Mouse (Mus musculus) intestine, embryonic 14.5 days (tissue): ENCODE results near the gene Dpp6. TPM values are rescaled to one million over a fixed set of nuclear protein-coding genes. Genes with fewer than 3 reads are reported as not detected.

Experiments
- ATAC-seq: fragments of 200-750 bp; cut with Nextera tagmentation; replicated peaks from 2 replicates; pipeline ENCODE4 v1.8.0; 2017; ENCODE audit warnings: low read depth, moderate number of reproducible peaks, moderate TSS enrichment, moderate library complexity; ENCODE audit not compliant: low FRiP score, low TSS enrichment
- DNase-seq: peaks from one replicate; pipeline ENCODE4 v3.0.0-alpha.2; 2018; ENCODE audit warnings: low spot score
- H3K27ac ChIP-seq: fragments of 300-500 bp; sonication (generic); 2 replicates; pipeline ENCODE4 v1.5.1; 2014; ENCODE audit warnings: low read depth, mild to moderate bottlenecking, control low read depth
- H3K27me3 ChIP-seq: fragments of 300-500 bp; sonication (generic); replicated peaks from 2 replicates; pipeline ENCODE4 v1.6.1; 2014; ENCODE audit warnings: low read length, control low read depth; ENCODE audit not compliant: control insufficient read depth, insufficient read depth
- H3K36me3 ChIP-seq: fragments of 300-500 bp; sonication (generic); 2 replicates; pipeline ENCODE4 v1.6.1; 2014; ENCODE audit warnings: low read length, control low read depth; ENCODE audit not compliant: control insufficient read depth, insufficient read depth
- H3K4me1 ChIP-seq: fragments of 300-500 bp; sonication (generic); replicated peaks from 2 replicates; pipeline ENCODE4 v1.6.1; 2014; ENCODE audit warnings: low read length, control low read depth, mixed read lengths; ENCODE audit not compliant: control insufficient read depth, insufficient read depth
- H3K4me2 ChIP-seq: fragments of 300-500 bp; sonication (generic); 2 replicates; pipeline ENCODE4 v1.6.1; 2014; ENCODE audit warnings: low read length
- H3K4me3 ChIP-seq: fragments of 300-500 bp; sonication (generic); 2 replicates; pipeline ENCODE4 v1.5.1; 2014; ENCODE audit warnings: low read depth, low read length, control low read depth, mixed read lengths
- H3K9ac ChIP-seq: fragments of 300-500 bp; sonication (generic); 2 replicates; pipeline ENCODE4 v1.6.1; 2014; ENCODE audit warnings: mild to moderate bottlenecking, low read length
- H3K9me3 ChIP-seq: fragments of 300-500 bp; sonication (generic); 2 replicates; pipeline ENCODE4 v1.6.1; 2016; ENCODE audit warnings: low read length, control low read depth; ENCODE audit not compliant: control insufficient read depth
- WGBS: fragments of 180-500 bp; shearing (Covaris S2); extraction: QIAGEN DNeasy Blood & Tissue Kit; methylation state at CpG from one replicate; pipeline ENCODE4 v1.1.7; 2014; 5-methylcytosine and 5-hydroxymethylcytosine counted together
- polyA plus RNA-seq: library from polyadenylated mRNA; unstranded; fragments of >200 nt; fragmentation: Nextera tagmentation; extraction: Ambion mirVana; gene quantifications from 2 replicates; pipeline ENCODE4 v1.2.1, GENCODE M21; 2014

Dpp6 gene
- polyA plus RNA-seq, 1 experiment from 2014 or later, result 2.0 TPM

DNA sequence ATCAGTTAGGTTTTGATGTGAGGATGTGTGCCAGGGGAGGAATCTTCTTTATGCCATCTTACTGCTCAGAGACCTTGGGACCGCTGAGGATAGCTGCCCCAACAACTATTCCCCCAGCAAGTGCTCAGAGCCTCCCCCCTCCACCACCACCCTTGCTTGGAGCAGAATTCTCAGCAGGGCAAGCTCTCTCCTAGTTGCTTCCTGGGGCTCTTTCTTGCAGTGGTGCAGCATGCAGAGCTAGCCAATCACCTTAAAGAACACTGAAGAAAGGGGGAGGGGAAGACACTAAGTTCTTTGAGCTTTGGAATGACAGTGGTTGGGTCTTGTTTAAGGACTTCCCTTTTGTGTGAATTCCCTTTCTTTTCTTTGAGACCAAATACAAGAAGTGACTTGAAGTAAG, 168.1 kb downstream of the Dpp6 start:
- ATAC-seq, result no peak
- H3K36me3 ChIP-seq, result no peaks in the 10 kb centered on the region
- H3K9ac ChIP-seq, result no peak overlapping the region
- no peaks in the 10 kb centered on the region for H3K27me3 ChIP-seq
- H3K4me1 ChIP-seq, result no peaks in the 10 kb centered on the region
- no peak overlapping the region for H3K27ac ChIP-seq
- 17% methylated on average over 1 of the region's 1 CpGs for WGBS
- no peak overlapping the region for H3K4me2 ChIP-seq
- H3K4me3 ChIP-seq, result no peak overlapping the region
- H3K9me3 ChIP-seq, result no peaks in the 10 kb centered on the region
- DNase-seq, result no peak

DNA sequence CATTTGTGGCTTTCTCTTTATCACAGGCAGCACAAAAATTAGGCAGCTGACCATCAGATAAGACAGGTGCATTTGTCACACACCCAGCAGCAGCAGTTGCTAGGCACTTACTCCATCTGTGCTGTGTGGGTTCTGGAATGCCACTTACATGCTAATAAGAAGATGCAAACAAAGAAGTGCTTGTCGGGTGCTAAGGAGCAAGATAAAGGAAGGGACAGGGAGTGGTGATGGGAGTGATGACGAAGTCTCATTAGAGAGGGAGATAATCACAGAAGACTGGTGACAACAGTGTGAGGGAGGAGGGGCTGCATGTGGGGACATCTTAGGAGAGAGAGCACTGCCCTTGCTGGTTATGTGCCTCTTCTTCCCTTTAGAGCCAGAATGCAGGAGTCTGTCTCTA, 174.6 kb downstream of the Dpp6 start:
- 21% methylated on average over 2 of the region's 2 CpGs for WGBS
- H3K4me1 ChIP-seq, result no peaks in the 10 kb centered on the region
- no peak overlapping the region for H3K27ac ChIP-seq
- no peak overlapping the region for H3K4me3 ChIP-seq
- no peaks in the 10 kb centered on the region for H3K9me3 ChIP-seq
- no peaks in the 10 kb centered on the region for H3K27me3 ChIP-seq
- H3K9ac ChIP-seq, result no peak overlapping the region
- no peak overlapping the region for H3K4me2 ChIP-seq
- no peaks in the 10 kb centered on the region for H3K36me3 ChIP-seq
- DNase-seq (no peak), ATAC-seq (no peak)

DNA sequence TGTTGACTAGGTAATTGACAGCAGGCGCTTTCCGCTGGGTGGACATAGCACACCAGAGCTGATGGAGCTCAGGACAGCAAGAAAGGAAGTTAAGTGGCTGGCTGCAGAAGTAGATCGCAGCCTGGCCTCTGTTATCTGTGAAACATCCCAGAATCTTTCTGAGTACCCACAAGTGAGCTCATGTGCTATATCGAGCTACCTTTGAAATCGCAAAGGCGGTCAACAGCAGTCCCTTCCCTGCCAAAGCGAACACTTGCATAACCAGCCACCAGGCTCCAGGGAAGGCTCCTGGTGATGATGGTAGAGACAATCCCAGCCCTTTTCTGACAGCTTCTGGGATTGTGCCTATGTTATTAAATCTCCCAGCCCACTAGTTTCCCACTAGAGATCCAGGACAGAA, 186.5 kb downstream of the Dpp6 start:
- H3K27ac ChIP-seq, result no peak overlapping the region
- 91% methylated on average over 7 of the region's 7 CpGs for WGBS
- H3K4me1 ChIP-seq, result no peaks in the 10 kb centered on the region

DNA sequence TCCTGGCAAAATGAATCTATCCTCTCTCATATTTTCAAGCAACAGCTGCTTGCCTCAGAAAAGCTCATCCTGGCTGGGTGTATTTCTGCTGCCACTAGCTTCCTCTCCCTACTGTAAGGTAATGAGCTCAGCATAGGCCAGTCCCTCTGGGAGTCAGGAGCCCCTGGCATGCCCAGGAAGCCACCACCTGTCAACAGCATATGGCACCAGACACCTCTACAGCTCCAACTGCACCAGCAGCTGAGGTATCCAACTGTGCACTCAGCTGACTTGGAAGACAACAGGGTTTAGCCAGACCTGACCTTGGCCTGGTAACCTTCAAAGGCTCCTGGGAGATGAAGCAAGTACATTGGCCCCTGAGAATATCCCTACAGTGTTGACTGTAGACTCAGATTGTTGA, 192.2 kb downstream of the Dpp6 start:
- Histone ChIP-seq H3K27me3 (no peaks in the 10 kb centered on the region), H3K9me3 (no peaks in the 10 kb centered on the region), H3K4me1 (no peaks in the 10 kb centered on the region), H3K36me3 (no peaks in the 10 kb centered on the region), H3K27ac (no peak overlapping the region), H3K4me2 (no peak overlapping the region), H3K4me3 (no peak overlapping the region), H3K9ac (no peak overlapping the region)
- no peak for ATAC-seq
- DNase-seq, result no peak

More for the DNA sequence above, 186.5 kb downstream of the Dpp6 start:
- Histone ChIP-seq H3K9ac (no peak overlapping the region), H3K4me2 (no peak overlapping the region), H3K27me3 (no peaks in the 10 kb centered on the region), H3K9me3 (no peaks in the 10 kb centered on the region), H3K4me3 (no peak overlapping the region), H3K36me3 (no peaks in the 10 kb centered on the region)
- ATAC-seq (no peak), DNase-seq (no peak)

DNA sequence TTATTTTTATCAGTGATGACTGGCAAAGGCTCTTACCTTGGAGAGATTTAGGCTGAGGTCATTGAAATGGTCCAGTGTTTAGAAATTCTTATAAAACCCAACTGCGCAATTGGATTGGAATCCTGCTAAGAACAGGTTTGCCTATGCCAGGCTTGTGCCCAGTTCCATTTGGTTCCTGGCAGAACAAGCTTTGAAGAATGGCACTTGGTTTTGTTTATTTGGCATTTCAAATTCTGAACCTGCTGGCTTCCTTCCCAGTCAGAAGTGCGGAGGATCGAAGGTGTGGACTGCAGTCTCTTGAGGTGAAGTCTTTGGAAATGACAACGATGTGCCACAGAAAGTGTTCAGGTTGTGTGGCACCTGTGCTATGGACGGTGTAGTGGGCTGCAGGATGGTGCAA, 193.6 kb downstream of the Dpp6 start:
- Histone ChIP-seq H3K27ac (no peak overlapping the region), H3K4me2 (no peak overlapping the region), H3K4me1 (no peaks in the 10 kb centered on the region), H3K27me3 (no peaks in the 10 kb centered on the region), H3K9ac (no peak overlapping the region), H3K9me3 (no peaks in the 10 kb centered on the region), H3K4me3 (no peak overlapping the region), H3K36me3 (no peaks in the 10 kb centered on the region)
- WGBS, result 87% methylated on average over 5 of the region's 5 CpGs
- ATAC-seq (no peak), DNase-seq (no peak)

DNA sequence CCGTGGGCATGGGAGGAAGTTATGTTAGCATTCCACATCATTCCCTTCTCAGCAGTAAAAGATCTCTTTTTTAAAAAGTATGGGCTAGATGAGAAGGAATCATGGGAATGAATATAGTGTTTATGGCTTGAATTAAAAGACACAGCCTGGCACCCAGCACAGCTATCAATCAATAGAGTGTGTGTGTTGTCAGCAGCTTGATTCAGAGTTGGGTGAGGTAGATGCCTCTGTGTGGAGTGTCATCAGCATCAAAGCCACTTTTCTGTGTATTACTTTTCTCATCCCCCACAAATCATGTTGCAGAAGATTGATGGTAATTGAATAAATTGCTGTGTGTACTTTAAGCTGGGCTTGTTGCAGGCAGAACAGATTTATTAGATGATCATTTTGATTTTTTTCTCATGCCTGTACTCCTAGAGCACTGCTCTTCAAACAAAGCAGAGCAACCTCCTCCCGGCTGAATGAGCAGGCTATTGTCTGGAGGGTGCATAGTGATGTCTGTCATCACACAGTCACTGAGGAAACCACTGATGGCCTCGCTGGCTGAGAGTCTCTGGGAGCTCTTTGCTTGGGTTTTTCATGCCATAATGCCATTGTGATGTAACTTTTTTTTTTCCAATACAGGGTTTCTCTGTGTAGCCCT, 201.4 kb downstream of the Dpp6 start:
- Histone ChIP-seq H3K4me2 (no peak overlapping the region), H3K27me3 (no peaks in the 10 kb centered on the region), H3K9ac (no peak overlapping the region), H3K4me3 (no peak overlapping the region), H3K4me1 (no peaks in the 10 kb centered on the region), H3K27ac (no peak overlapping the region), H3K36me3 (no peaks in the 10 kb centered on the region), H3K9me3 (no peaks in the 10 kb centered on the region)
- WGBS, result 66% methylated on average over 3 of the region's 3 CpGs
- DNase-seq (no peak), ATAC-seq (no peak)

DNA sequence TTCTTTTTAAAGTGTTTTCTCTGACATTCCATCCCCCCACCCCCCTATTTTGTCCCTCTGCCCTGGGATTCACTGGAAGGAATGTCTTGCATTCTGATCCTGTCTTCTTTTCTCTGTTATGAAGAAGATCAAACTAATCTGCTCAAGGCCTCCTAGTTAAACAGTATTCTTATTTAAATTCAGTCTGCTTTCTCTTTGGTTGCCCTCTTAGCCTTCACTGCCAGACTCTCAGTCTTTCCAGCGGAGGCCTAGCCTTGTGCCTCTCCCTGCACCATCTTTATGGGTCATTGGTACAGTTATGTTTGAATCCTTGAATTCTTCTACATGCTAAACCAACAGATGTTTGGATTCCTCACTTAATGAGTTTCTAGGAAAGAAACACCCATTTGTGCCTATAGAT, 211.6 kb downstream of the Dpp6 start:
- Histone ChIP-seq H3K4me2 (no peak overlapping the region), H3K36me3 (no peaks in the 10 kb centered on the region), H3K4me1 (no peaks in the 10 kb centered on the region), H3K27me3 (no peaks in the 10 kb centered on the region), H3K9ac (no peak overlapping the region), H3K27ac (no peak overlapping the region), H3K4me3 (no peak overlapping the region), H3K9me3 (no peaks in the 10 kb centered on the region)
- 71% methylated on average over 1 of the region's 1 CpGs for WGBS
- ATAC-seq, result no peak
- no peak for DNase-seq

DNA sequence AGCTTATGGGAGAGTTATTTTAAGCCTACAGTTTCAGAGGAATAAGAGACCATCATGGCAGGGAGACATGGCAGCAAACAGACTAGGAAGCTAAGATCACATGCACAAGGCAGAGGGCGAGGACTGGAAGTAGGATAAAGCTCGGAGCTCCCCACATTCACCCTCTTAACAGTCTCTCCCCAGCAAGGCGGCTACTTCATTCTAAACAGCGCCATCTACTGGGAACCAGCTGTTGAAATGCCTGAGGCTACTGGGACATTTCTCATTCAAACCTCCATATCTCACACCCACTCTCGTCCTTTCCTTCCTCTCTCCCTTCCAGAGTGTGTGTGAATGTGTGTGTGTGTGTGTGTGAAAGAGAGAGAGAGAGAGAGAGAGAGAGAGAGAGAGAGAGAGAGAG, 212.8 kb downstream of the Dpp6 start:
- no peak overlapping the region for H3K9ac ChIP-seq
- ATAC-seq, result no peak
- no peak for DNase-seq
- 10% methylated on average over 5 of the region's 5 CpGs for WGBS
- no peaks in the 10 kb centered on the region for H3K9me3 ChIP-seq
- H3K27ac ChIP-seq, result no peak overlapping the region
- H3K4me1 ChIP-seq, result no peaks in the 10 kb centered on the region
- H3K36me3 ChIP-seq, result no peaks in the 10 kb centered on the region
- H3K4me3 ChIP-seq, result no peak overlapping the region
- H3K27me3 ChIP-seq, result no peaks in the 10 kb centered on the region
- H3K4me2 ChIP-seq, result no peak overlapping the region

DNA sequence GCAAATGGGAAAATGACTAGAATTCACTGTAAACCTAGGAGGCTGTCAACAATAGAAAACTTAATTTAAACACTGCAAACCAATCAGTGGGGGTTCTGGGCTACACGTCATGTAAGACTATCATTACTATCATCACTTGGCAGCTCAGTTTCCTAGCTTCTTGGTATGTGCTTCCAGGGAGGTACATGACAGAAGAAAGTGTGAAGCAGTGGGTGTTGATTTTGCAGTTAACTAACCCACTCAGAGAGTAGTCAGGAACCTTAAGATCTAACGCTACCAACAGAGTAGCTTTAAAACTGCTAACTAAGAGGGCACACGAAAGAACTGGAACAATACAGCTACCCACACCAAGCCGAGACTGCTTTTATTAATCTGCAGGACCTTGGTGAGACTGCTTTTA, 217.9 kb downstream of the Dpp6 start:
- no peak overlapping the region for H3K4me3 ChIP-seq
- DNase-seq (no peak), ATAC-seq (no peak)
- WGBS, result 73% methylated on average over 4 of the region's 4 CpGs
- H3K4me2 ChIP-seq, result no peak overlapping the region
- no peaks in the 10 kb centered on the region for H3K4me1 ChIP-seq
- no peaks in the 10 kb centered on the region for H3K27me3 ChIP-seq
- H3K9me3 ChIP-seq, result no peaks in the 10 kb centered on the region
- H3K9ac ChIP-seq, result no peak overlapping the region
- H3K27ac ChIP-seq, result no peak overlapping the region
- H3K36me3 ChIP-seq, result no peaks in the 10 kb centered on the region
